In genomic region chr7:51510671-51511651, GRCm38 (mm10) we compare ENCODE assay signal across 8 mouse cellular contexts. TPM values are rescaled to one million over a fixed set of nuclear protein-coding genes. Genes with fewer than 3 reads are reported as not detected.
DNase-seq lines count a peak whose midpoint lies in the region; ATAC-seq and TF ChIP-seq lines count a peak whose summit lies in the region.

Ano5 (plus strand) TSS chr7:51511029.

- peak; percentile 43; the same call in 1 of the 2 replicates for ATAC-seq in embryonic facial prominence, embryonic 13.5 days (ENCODE audit: insufficient number of reproducible peaks, insufficient read depth, low FRiP score, low TSS enrichment, low read depth)
- ATAC-seq in kidney, embryonic 15.5 days (replicated peaks; ENCODE audit: low FRiP score) = peak; percentile 95
- peak; percentile 78 for ATAC-seq in limb, embryonic 13.5 days (ENCODE audit: low FRiP score, low read depth)
- peak; percentile 73 for ATAC-seq in midbrain, postnatal 0 days (ENCODE audit: low FRiP score)
- no peak for ATAC-seq in stomach, postnatal 0 days (ENCODE audit: low FRiP score, low TSS enrichment)

- peak; percentile 8 to 34 for DNase-seq in adrenal gland, postnatal 36 days
- peak; percentile 76 for DNase-seq in heart, embryonic 10.5 days (ENCODE audit: low spot score)
- DNase-seq in midbrain, postnatal 0 days (ENCODE audit: low spot score) = peak; percentile 58
- peak; percentile 19 for DNase-seq in stomach, postnatal 0 days (ENCODE audit: low spot score)
- DNase-seq in thymus, postnatal 14 days = no peak

- no peaks in the 10 kb centered on the region for H3K9me3 ChIP-seq in embryonic facial prominence, embryonic 13.5 days
- H3K9me3 ChIP-seq in heart, embryonic 10.5 days = no peaks in the 10 kb centered on the region
- H3K9me3 ChIP-seq in kidney, embryonic 15.5 days (replicated peaks) = no peaks in the 10 kb centered on the region
- no peaks in the 10 kb centered on the region for H3K9me3 ChIP-seq in limb, embryonic 13.5 days
- no peaks in the 10 kb centered on the region for H3K9me3 ChIP-seq in midbrain, postnatal 0 days (ENCODE audit: low read length)
- H3K9me3 ChIP-seq in stomach, postnatal 0 days (ENCODE audit: control insufficient read depth, low read length) = no peaks in the 10 kb centered on the region

- 3% methylated on average over 45 of the region's 45 CpGs for WGBS in embryonic facial prominence, embryonic 13.5 days
- 2% methylated on average over 45 of the region's 45 CpGs for WGBS in heart, embryonic 10.5 days
- 2% methylated on average over 45 of the region's 45 CpGs for WGBS in kidney, embryonic 15.5 days
- 3% methylated on average over 45 of the region's 45 CpGs for WGBS in limb, embryonic 13.5 days
- 2% methylated on average over 45 of the region's 45 CpGs for WGBS in midbrain, postnatal 0 days
- WGBS in stomach, postnatal 0 days = 2% methylated on average over 45 of the region's 45 CpGs

- peaks cover 9% of the 10 kb centered on the region for H3K4me1 ChIP-seq in embryonic facial prominence, embryonic 13.5 days
- no peaks in the 10 kb centered on the region; the same call in 1 of the 2 replicates for H3K4me1 ChIP-seq in heart, embryonic 10.5 days
- H3K4me1 ChIP-seq in kidney, embryonic 15.5 days = peaks cover 12% of the 10 kb centered on the region
- peaks cover 6% of the 10 kb centered on the region; the same call in 1 of the 2 replicates for H3K4me1 ChIP-seq in limb, embryonic 13.5 days
- no peaks in the 10 kb centered on the region for H3K4me1 ChIP-seq in midbrain, postnatal 0 days (ENCODE audit: insufficient read depth, low read length)
- no peaks in the 10 kb centered on the region for H3K4me1 ChIP-seq in stomach, postnatal 0 days (replicated peaks; ENCODE audit: control insufficient read depth, insufficient read depth)

- H3K27me3 ChIP-seq in embryonic facial prominence, embryonic 13.5 days = peaks cover 28% of the 10 kb centered on the region
- peaks cover 18% of the 10 kb centered on the region for H3K27me3 ChIP-seq in heart, embryonic 10.5 days (ENCODE audit: insufficient read depth, poor library complexity, severe bottlenecking)
- H3K27me3 ChIP-seq in kidney, embryonic 15.5 days = peaks cover 25% of the 10 kb centered on the region
- H3K27me3 ChIP-seq in limb, embryonic 13.5 days = peaks cover 32% of the 10 kb centered on the region
- no peaks in the 10 kb centered on the region for H3K27me3 ChIP-seq in midbrain, postnatal 0 days (ENCODE audit: insufficient read depth, low read length)
- no peaks in the 10 kb centered on the region for H3K27me3 ChIP-seq in stomach, postnatal 0 days (ENCODE audit: control insufficient read depth, insufficient read depth, low read length)

- no peaks in the 10 kb centered on the region for H3K36me3 ChIP-seq in embryonic facial prominence, embryonic 13.5 days
- H3K36me3 ChIP-seq in heart, embryonic 10.5 days = no peaks in the 10 kb centered on the region
- H3K36me3 ChIP-seq in kidney, embryonic 15.5 days = no peaks in the 10 kb centered on the region
- no peaks in the 10 kb centered on the region for H3K36me3 ChIP-seq in limb, embryonic 13.5 days
- no peaks in the 10 kb centered on the region for H3K36me3 ChIP-seq in midbrain, postnatal 0 days (ENCODE audit: insufficient read depth, low read length)
- H3K36me3 ChIP-seq in stomach, postnatal 0 days (ENCODE audit: control insufficient read depth, insufficient read depth, low read length) = no peaks in the 10 kb centered on the region

- H3K27ac ChIP-seq in embryonic facial prominence, embryonic 13.5 days = no peak within 1 kb of the TSS
- H3K27ac ChIP-seq in heart, embryonic 10.5 days = 0 out of 2 replicates have a peak within 1 kb of the TSS, but pooled peaks have one; percentile 33
- no peak within 1 kb of the TSS for H3K27ac ChIP-seq in kidney, embryonic 15.5 days
- no peak within 1 kb of the TSS for H3K27ac ChIP-seq in limb, embryonic 13.5 days
- 0 out of 2 replicates have a peak within 1 kb of the TSS, but pooled peaks have one; percentile 34 for H3K27ac ChIP-seq in midbrain, postnatal 0 days (ENCODE audit: low read depth, low read length)
- H3K27ac ChIP-seq in stomach, postnatal 0 days (replicated peaks) = no peak within 1 kb of the TSS

- peak; percentile 32 for TF ChIP-seq CTCF in midbrain, postnatal 0 days (IDR thresholded peaks at IDR 0.05)
- no peak for TF ChIP-seq CTCF in stomach, postnatal 0 days (IDR thresholded peaks at IDR 0.05; ENCODE audit: low read depth)

- H3K4me2 ChIP-seq in embryonic facial prominence, embryonic 13.5 days = peak within 1 kb of the TSS; percentile 88
- H3K4me2 ChIP-seq in kidney, embryonic 15.5 days = peak within 1 kb of the TSS; percentile 88
- peak within 1 kb of the TSS; percentile 85 for H3K4me2 ChIP-seq in limb, embryonic 13.5 days (replicated peaks)
- peak within 1 kb of the TSS; percentile 66 for H3K4me2 ChIP-seq in midbrain, postnatal 0 days (ENCODE audit: low read depth, low read length, poor library complexity, severe bottlenecking)
- H3K4me2 ChIP-seq in stomach, postnatal 0 days (replicated peaks; ENCODE audit: low read depth) = peak within 1 kb of the TSS; percentile 62

- peak within 1 kb of the TSS; percentile 48 for H3K4me3 ChIP-seq in embryonic facial prominence, embryonic 13.5 days
- peak within 1 kb of the TSS; percentile 67 for H3K4me3 ChIP-seq in heart, embryonic 10.5 days
- peak within 1 kb of the TSS; percentile 49 for H3K4me3 ChIP-seq in kidney, embryonic 15.5 days (replicated peaks)
- peak within 1 kb of the TSS; percentile 49 for H3K4me3 ChIP-seq in limb, embryonic 13.5 days
- H3K4me3 ChIP-seq in midbrain, postnatal 0 days (ENCODE audit: low read depth, low read length) = peak within 1 kb of the TSS; percentile 62
- peak within 1 kb of the TSS; percentile 31 for H3K4me3 ChIP-seq in stomach, postnatal 0 days (ENCODE audit: low read depth, low read length)

- H3K9ac ChIP-seq in embryonic facial prominence, embryonic 13.5 days = peak within 1 kb of the TSS; percentile 64
- H3K9ac ChIP-seq in kidney, embryonic 15.5 days = peak within 1 kb of the TSS; percentile 31; the same call in 1 of the 2 replicates
- H3K9ac ChIP-seq in limb, embryonic 13.5 days = peak within 1 kb of the TSS; percentile 62
- peak within 1 kb of the TSS; percentile 54 for H3K9ac ChIP-seq in midbrain, postnatal 0 days (replicated peaks; ENCODE audit: low read length, poor library complexity, severe bottlenecking)
- 0 out of 2 replicates have a peak within 1 kb of the TSS, but pooled peaks have one; percentile 31 for H3K9ac ChIP-seq in stomach, postnatal 0 days (ENCODE audit: low read length)

- no peak for TF ChIP-seq EP300 in stomach, postnatal 0 days (optimal IDR thresholded peaks at IDR 0.05)

RNA-seq across cellular contexts. Expression of gene Ano5, which starts in this region (rescaled TPM):
- total RNA-seq in adrenal gland, postnatal 36 days (2021) = under 1 TPM; 0.10 to 0.33 TPM
- polyA plus RNA-seq in embryonic facial prominence, embryonic 13.5 days (2015; fragmentation: Nextera tagmentation; extraction: Ambion mirVana) = 0.20 and 0.45 TPM in 2 replicates
- polyA plus RNA-seq in heart, embryonic 10.5 days (2016; fragmentation: Nextera tagmentation; extraction: Ambion mirVana) = 0.20 and 0.33 TPM in 2 replicates
- 0.48 and 0.58 TPM in 2 replicates for polyA plus RNA-seq in kidney, embryonic 15.5 days (2015; fragmentation: Nextera tagmentation; extraction: Ambion mirVana)
- polyA plus RNA-seq in limb, embryonic 13.5 days (2015; fragmentation: Nextera tagmentation; extraction: Ambion mirVana) = 1.0 and 1.4 TPM in 2 replicates
- total RNA-seq in midbrain, postnatal 0 days (2014; rRNA removed) = 3.8 and 4.0 TPM in 2 replicates
- polyA plus RNA-seq in midbrain, postnatal 0 days (2015; fragmentation: Nextera tagmentation; extraction: Ambion mirVana) = 1.5 and 1.9 TPM in 2 replicates
- polyA plus RNA-seq in stomach, postnatal 0 days (2015; fragmentation: Nextera tagmentation; extraction: Ambion mirVana) = 0.08 and 0.12 TPM in 2 replicates

Comparison
In these comparisons a context has a peak if more than half of its experiments do, and no peak if none do; other contexts are left out.
1. Peak in DNase-seq in adrenal gland, postnatal 36 days; RNA of the gene not detected or under 1 TPM.
2. Peak in ATAC-seq, H3K4me3 ChIP-seq, H3K9ac ChIP-seq and H3K4me2 ChIP-seq in embryonic facial prominence, embryonic 13.5 days; RNA of the gene not detected or under 1 TPM.
3. Peak in DNase-seq, H3K4me3 ChIP-seq and H3K27ac ChIP-seq in heart, embryonic 10.5 days; RNA of the gene not detected or under 1 TPM.
4. Peak in ATAC-seq, H3K4me3 ChIP-seq, H3K9ac ChIP-seq and H3K4me2 ChIP-seq in kidney, embryonic 15.5 days; RNA of the gene not detected or under 1 TPM.
5. Peak in DNase-seq, H3K4me3 ChIP-seq, H3K9ac ChIP-seq and H3K4me2 ChIP-seq in stomach, postnatal 0 days; RNA of the gene not detected or under 1 TPM.